Mouse (Mus musculus) liver, embryonic 15.5 days (tissue): ENCODE data around the gene Pomp. TPM values are rescaled to one million over a fixed set of nuclear protein-coding genes. Genes with fewer than 3 reads are reported as not detected.

Experiments used
- ATAC-seq: fragments of 200-750 bp; cut with Nextera tagmentation; 2 replicates; pipeline ENCODE4 v1.8.0; 2017; ENCODE audit warnings: moderate number of reproducible peaks, mild to moderate bottlenecking, moderate library complexity; ENCODE audit not compliant: insufficient read depth
- H3K27ac ChIP-seq: fragments of 300-500 bp; sonication (generic); replicated peaks from 2 replicates; pipeline ENCODE4 v1.5.1; 2015; ENCODE audit warnings: mild to moderate bottlenecking, inconsistent platforms
- H3K27me3 ChIP-seq: fragments of 300-500 bp; sonication (generic); 2 replicates; pipeline ENCODE4 v1.6.1; 2015; ENCODE audit warnings: mild to moderate bottlenecking, inconsistent platforms
- H3K36me3 ChIP-seq: fragments of 300-500 bp; sonication (generic); replicated peaks from 2 replicates; pipeline ENCODE4 v1.6.1; 2015; ENCODE audit warnings: moderate library complexity, mild to moderate bottlenecking, inconsistent platforms
- H3K4me1 ChIP-seq: fragments of 300-500 bp; sonication (generic); replicated peaks from 2 replicates; pipeline ENCODE4 v1.6.1; 2015; ENCODE audit warnings: inconsistent platforms
- H3K4me2 ChIP-seq: fragments of 300-500 bp; sonication (generic); 2 replicates; pipeline ENCODE4 v1.6.1; 2015; ENCODE audit warnings: moderate library complexity, mild to moderate bottlenecking, inconsistent platforms
- H3K4me3 ChIP-seq: fragments of 300-500 bp; sonication (generic); replicated peaks from 2 replicates; pipeline ENCODE4 v1.5.1; 2015; ENCODE audit warnings: mild to moderate bottlenecking, inconsistent platforms
- H3K9ac ChIP-seq: fragments of 300-500 bp; sonication (generic); 2 replicates; pipeline ENCODE4 v1.6.1; 2015; ENCODE audit warnings: moderate library complexity, mild to moderate bottlenecking, inconsistent platforms
- H3K9me3 ChIP-seq: fragments of 300-500 bp; sonication (generic); replicated peaks from 2 replicates; pipeline ENCODE4 v1.6.1; 2016; ENCODE audit warnings: inconsistent platforms
- WGBS: fragments of 180-500 bp; shearing (Covaris S2); methylation state at CpG from one replicate; pipeline ENCODE4 v1.1.7; 2015; ENCODE audit warnings: mixed read lengths; ENCODE audit not compliant: insufficient replicate concordance; 5-methylcytosine and 5-hydroxymethylcytosine counted together
- polyA plus RNA-seq: library from polyadenylated mRNA; unstranded; fragments of >200 nt; fragmentation: Nextera tagmentation; extraction: Ambion mirVana; gene quantifications from 2 replicates; pipeline ENCODE4 v1.2.1, GENCODE M21; 2015

Pomp gene
- polyA plus RNA-seq, 1 experiment from 2014 or later, result 209 TPM

DNA sequence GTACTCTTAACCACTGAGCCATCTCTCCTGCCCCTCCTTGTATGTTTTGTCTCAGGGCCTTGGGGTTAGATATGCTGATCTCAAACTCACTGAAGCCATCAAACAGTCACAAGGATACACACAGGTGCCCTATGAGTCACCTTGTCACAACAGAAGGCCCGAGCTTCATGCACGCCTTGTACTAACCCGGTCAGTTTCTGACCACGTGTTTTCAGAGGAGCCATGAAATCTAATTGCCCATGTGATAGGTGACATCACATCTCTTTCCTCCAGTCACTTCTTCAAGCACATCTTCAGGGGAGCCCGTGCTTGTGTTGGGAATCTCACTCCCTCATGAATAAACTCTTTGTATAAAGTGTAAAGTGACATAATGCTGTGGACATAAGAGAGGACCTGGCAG, 64.4 kb downstream of the Pomp start:
- H3K4me3 ChIP-seq, result no peak overlapping the region
- 64% methylated on average over 5 of the region's 5 CpGs for WGBS
- no peaks in the 10 kb centered on the region for H3K4me1 ChIP-seq
- no peaks in the 10 kb centered on the region for H3K36me3 ChIP-seq
- H3K4me2 ChIP-seq, result no peak overlapping the region
- H3K27me3 ChIP-seq, result no peaks in the 10 kb centered on the region
- no peak overlapping the region for H3K27ac ChIP-seq
- no peak for ATAC-seq
- H3K9me3 ChIP-seq, result no peaks in the 10 kb centered on the region
- no peak overlapping the region for H3K9ac ChIP-seq

Other genes starting within 250 kb of the Pomp start
- 2.9 and 3.2 TPM in 2 replicates for gene Flt1, start 134.4 kb upstream of the Pomp start, polyA plus RNA-seq
- 15.2 and 17.0 TPM in 2 replicates for gene Slc46a3, start 34.4 kb downstream of the Pomp start, polyA plus RNA-seq
- 0.70 and 1.2 TPM in 2 replicates for gene Mtus2, start 96.9 kb downstream of the Pomp start, polyA plus RNA-seq